Mouse (Mus musculus) midbrain, embryonic 11.5 days (tissue): ENCODE data around the gene Zfp275. TPM values are rescaled to one million over a fixed set of nuclear protein-coding genes. Genes with fewer than 3 reads are reported as not detected.

Source experiments
- ATAC-seq: fragments of 200-750 bp; cut with Nextera tagmentation; 2 replicates; pipeline ENCODE4 v1.8.0; 2017; ENCODE audit warnings: moderate TSS enrichment, moderate library complexity; ENCODE audit not compliant: low FRiP score
- DNase-seq: peaks from one replicate; pipeline ENCODE4 v3.0.0; 2015; ENCODE audit warnings: low spot score; ENCODE audit errors: missing footprints
- H3K27ac ChIP-seq: fragments of 300-500 bp; sonication (generic); 2 replicates; pipeline ENCODE4 v1.5.1; 2014; ENCODE audit warnings: low read depth, low read length
- H3K27me3 ChIP-seq: fragments of 300-500 bp; sonication (generic); 2 replicates; pipeline ENCODE4 v1.6.1; 2014; ENCODE audit warnings: mild to moderate bottlenecking, low read length, moderate library complexity, mixed read lengths; ENCODE audit not compliant: control insufficient read depth, insufficient read depth
- H3K36me3 ChIP-seq: fragments of 300-500 bp; sonication (generic); 2 replicates; pipeline ENCODE4 v1.6.1; 2014; ENCODE audit warnings: mild to moderate bottlenecking, low read length, moderate library complexity, mixed read lengths; ENCODE audit not compliant: control insufficient read depth, insufficient read depth
- H3K4me1 ChIP-seq: fragments of 300-500 bp; sonication (generic); 2 replicates; pipeline ENCODE4 v1.6.1; 2014; ENCODE audit warnings: low read length; ENCODE audit not compliant: control insufficient read depth, insufficient read depth
- H3K4me2 ChIP-seq: fragments of 300-500 bp; sonication (generic); 2 replicates; pipeline ENCODE4 v1.6.1; 2014; ENCODE audit warnings: mild to moderate bottlenecking, moderate library complexity
- H3K4me3 ChIP-seq: fragments of 300-500 bp; sonication (generic); 2 replicates; pipeline ENCODE4 v1.5.1; 2014; ENCODE audit warnings: low read depth, low read length
- H3K9ac ChIP-seq: fragments of 300-500 bp; sonication (generic); 2 replicates; pipeline ENCODE4 v1.6.1; 2014; ENCODE audit warnings: low read length
- H3K9me3 ChIP-seq: fragments of 300-500 bp; sonication (generic); 2 replicates; pipeline ENCODE4 v1.6.1; 2016; ENCODE audit warnings: low read length; ENCODE audit not compliant: control insufficient read depth
- WGBS: fragments of 180-500 bp; shearing (Covaris S2); extraction: QIAGEN DNeasy Blood & Tissue Kit; methylation state at CpG from one replicate; pipeline ENCODE4 v1.1.7; 2014; 5-methylcytosine and 5-hydroxymethylcytosine counted together
- polyA plus RNA-seq: library from polyadenylated mRNA; unstranded; fragments of >200 nt; fragmentation: Nextera tagmentation; extraction: Ambion mirVana; gene quantifications from 2 replicates; pipeline ENCODE4 v1.2.1, GENCODE M21; 2014

Gene Zfp275
- polyA plus RNA-seq, 1 experiment from 2014 or later, result 15.9 TPM

DNA sequence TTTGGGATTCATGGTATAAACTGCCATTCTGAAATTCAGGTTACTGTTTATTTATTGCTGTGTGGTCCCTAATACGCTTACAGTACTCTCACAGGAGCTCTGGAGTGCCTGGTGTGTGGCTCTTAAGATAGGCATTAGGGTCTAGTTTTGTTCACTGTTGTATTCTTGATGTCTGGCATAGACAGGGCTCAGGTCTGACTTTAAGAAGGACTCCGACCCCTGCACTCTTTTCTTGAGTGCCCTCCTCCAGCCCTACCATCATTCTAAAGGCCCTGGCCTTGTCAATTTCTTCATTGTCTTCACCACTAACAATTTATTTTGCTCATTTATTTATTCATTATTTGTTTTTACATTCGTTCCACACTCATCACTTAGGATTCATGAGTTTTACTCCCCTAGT is 353 bp upstream of the Zfp275 start:
- Histone ChIP-seq H3K27me3 (peaks cover 2% of the 10 kb centered on the region; the same call in 1 of the 2 replicates), H3K4me2 (peak overlapping the region; percentile 55; the same call in 1 of the 2 replicates), H3K27ac (no peak overlapping the region), H3K4me3 (peak overlapping the region; percentile 54), H3K4me1 (no peaks in the 10 kb centered on the region), H3K9ac (no peak overlapping the region), H3K9me3 (no peaks in the 10 kb centered on the region), H3K36me3 (no peaks in the 10 kb centered on the region)
- ATAC-seq (peak; percentile 15; the same call in 1 of the 2 replicates), DNase-seq (peak; percentile 84)
- WGBS, result 38% methylated on average over 3 of the region's 3 CpGs

- no peaks in the 10 kb centered on the region for H3K9me3 ChIP-seq
- peak overlapping the region; percentile 75 for H3K9ac ChIP-seq
- DNase-seq, result no peak
- 22% methylated on average over 15 of the region's 15 CpGs for WGBS
- ATAC-seq, result peak; percentile 80
- H3K36me3 ChIP-seq, result no peaks in the 10 kb centered on the region
- no peak overlapping the region for H3K27ac ChIP-seq
- peak overlapping the region; percentile 55 for H3K4me2 ChIP-seq
- no peaks in the 10 kb centered on the region for H3K4me1 ChIP-seq
- peak overlapping the region; percentile 54 for H3K4me3 ChIP-seq
- peaks cover 2% of the 10 kb centered on the region; the same call in 1 of the 2 replicates for H3K27me3 ChIP-seq
Observed at GRCm38 (mm10) chrX:73342941-73343735, 717 bp downstream of the Zfp275 start.

DNA sequence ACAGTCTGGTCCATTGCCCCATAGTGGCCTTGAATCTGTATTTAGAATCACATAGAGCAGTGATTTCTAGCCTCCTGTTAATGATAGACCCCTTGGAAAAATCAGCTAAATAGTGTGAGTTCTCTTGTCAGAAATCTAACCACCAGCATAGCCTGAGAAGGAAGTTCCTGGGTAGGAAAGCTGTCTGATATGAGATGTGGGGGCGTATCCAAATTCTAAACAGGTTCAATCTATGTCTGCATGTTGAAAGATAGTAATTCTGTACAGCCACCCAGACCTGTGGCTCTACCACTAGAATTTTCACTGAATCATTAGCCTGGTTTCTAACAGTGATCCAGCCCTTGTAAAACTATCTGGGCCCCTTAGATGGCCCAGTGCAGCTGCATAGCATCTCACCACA is 1.4 kb downstream of the Zfp275 start:
- ATAC-seq (no peak), DNase-seq (no peak)
- no peak overlapping the region for H3K9ac ChIP-seq
- H3K27ac ChIP-seq, result no peak overlapping the region
- H3K36me3 ChIP-seq, result no peaks in the 10 kb centered on the region
- no peaks in the 10 kb centered on the region for H3K9me3 ChIP-seq
- H3K4me3 ChIP-seq, result no peak overlapping the region
- H3K27me3 ChIP-seq, result peaks cover 2% of the 10 kb centered on the region; the same call in 1 of the 2 replicates
- H3K4me2 ChIP-seq, result peak overlapping the region; percentile 55; the same call in 1 of the 2 replicates
- 93% methylated on average over 1 of the region's 1 CpGs for WGBS
- H3K4me1 ChIP-seq, result no peaks in the 10 kb centered on the region

- DNase-seq, result no peak
- Histone ChIP-seq H3K4me2 (no peak overlapping the region), H3K27me3 (peaks cover 2% of the 10 kb centered on the region; the same call in 1 of the 2 replicates), H3K4me3 (no peak overlapping the region), H3K27ac (no peak overlapping the region), H3K4me1 (no peaks in the 10 kb centered on the region), H3K9me3 (no peaks in the 10 kb centered on the region), H3K36me3 (no peaks in the 10 kb centered on the region), H3K9ac (no peak overlapping the region)
- 88% methylated on average over 1 of the region's 1 CpGs for WGBS
- ATAC-seq, result no peak
Observed at GRCm38 (mm10) chrX:73344346-73344745, 1.9 kb downstream of the Zfp275 start.

DNA sequence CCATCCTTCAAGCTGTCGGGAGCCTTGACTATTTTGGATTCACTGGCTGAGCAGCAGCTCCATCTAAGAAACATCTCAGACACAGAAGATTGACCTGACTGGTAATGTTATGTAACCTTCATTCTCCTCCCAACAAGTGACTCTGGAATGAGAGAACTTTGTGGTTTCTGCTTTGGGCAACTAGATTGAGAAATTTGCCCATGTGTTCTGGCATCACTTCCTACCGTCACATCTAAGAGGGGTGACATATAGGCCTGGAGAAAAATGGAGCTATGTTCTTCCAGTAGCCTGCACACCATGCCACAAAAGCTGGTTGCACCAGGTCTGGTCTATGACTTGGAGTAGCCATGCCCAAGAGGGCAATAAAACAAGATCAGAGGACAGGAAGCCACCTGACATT is 13.7 kb downstream of the Zfp275 start:
- no peaks in the 10 kb centered on the region for H3K4me1 ChIP-seq
- no peak for ATAC-seq
- no peak overlapping the region for H3K9ac ChIP-seq
- H3K4me2 ChIP-seq, result no peak overlapping the region
- H3K4me3 ChIP-seq, result no peak overlapping the region
- WGBS, result 95% methylated on average over 2 of the region's 2 CpGs
- no peaks in the 10 kb centered on the region for H3K9me3 ChIP-seq
- no peaks in the 10 kb centered on the region for H3K27me3 ChIP-seq
- peaks cover 12% of the 10 kb centered on the region for H3K36me3 ChIP-seq
- no peak for DNase-seq
- H3K27ac ChIP-seq, result no peak overlapping the region

DNA sequence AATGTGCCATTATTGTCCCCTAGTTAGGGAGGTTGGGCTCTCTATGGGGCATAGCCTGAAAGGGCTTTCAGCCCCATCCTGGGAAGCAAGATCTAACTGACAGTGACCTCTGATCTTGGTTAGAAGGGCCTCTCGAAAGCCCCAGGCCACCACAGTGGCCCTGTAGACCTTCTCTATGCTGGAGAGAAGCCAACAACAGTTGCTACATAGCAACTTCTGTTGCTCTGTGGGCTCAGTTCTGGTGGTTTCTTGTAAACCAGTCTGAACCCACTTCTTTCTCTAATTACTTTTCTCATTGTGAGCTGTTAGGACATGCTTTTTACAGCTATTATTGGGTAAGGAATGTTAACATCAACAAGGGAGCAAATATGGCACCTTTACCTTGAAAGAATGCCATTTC is 14.3 kb downstream of the Zfp275 start:
- no peak for ATAC-seq
- WGBS, result 79% methylated on average over 1 of the region's 1 CpGs
- peaks cover 12% of the 10 kb centered on the region for H3K36me3 ChIP-seq

DNA sequence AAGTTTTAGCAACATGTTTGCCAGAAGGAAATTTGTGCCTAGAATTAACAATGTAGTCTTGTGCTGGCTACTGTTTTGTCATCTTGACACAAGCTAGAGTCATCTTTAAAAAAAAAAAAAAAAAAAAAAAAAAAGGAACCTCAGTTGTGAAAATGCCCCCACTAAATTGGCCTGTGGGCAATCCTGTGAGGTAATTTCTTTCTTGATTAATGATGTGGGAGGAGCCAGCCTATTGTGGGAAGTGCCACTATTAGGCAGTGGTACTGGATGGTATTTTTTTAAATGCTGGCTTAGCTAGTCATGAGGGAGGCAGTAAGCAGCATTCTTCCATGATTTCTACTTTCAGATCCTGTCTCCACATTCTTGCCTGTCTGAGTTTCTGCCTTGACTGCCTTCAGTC is 20.9 kb downstream of the Zfp275 start:
- H3K36me3 ChIP-seq, result no peaks in the 10 kb centered on the region
- no peak overlapping the region for H3K27ac ChIP-seq
- no peak overlapping the region for H3K9ac ChIP-seq
- ATAC-seq, result no peak
- H3K4me2 ChIP-seq, result no peak overlapping the region
- H3K4me3 ChIP-seq, result no peak overlapping the region
- no peak for DNase-seq
- H3K9me3 ChIP-seq, result no peaks in the 10 kb centered on the region
- no peaks in the 10 kb centered on the region for H3K4me1 ChIP-seq
- H3K27me3 ChIP-seq, result no peaks in the 10 kb centered on the region

More for the DNA sequence above, 14.3 kb downstream of the Zfp275 start:
- no peaks in the 10 kb centered on the region for H3K9me3 ChIP-seq
- H3K27ac ChIP-seq, result no peak overlapping the region
- H3K4me2 ChIP-seq, result no peak overlapping the region
- DNase-seq, result no peak
- no peaks in the 10 kb centered on the region for H3K27me3 ChIP-seq
- no peak overlapping the region for H3K9ac ChIP-seq
- H3K4me3 ChIP-seq, result no peak overlapping the region
- no peaks in the 10 kb centered on the region for H3K4me1 ChIP-seq

GRCm38 (mm10) chrX:73384419-73384818 is 42.0 kb downstream of the Zfp275 start:
- no peaks in the 10 kb centered on the region for H3K4me1 ChIP-seq
- 68% methylated on average over 6 of the region's 6 CpGs for WGBS
- H3K27me3 ChIP-seq, result no peaks in the 10 kb centered on the region
- no peaks in the 10 kb centered on the region for H3K36me3 ChIP-seq
- no peaks in the 10 kb centered on the region for H3K9me3 ChIP-seq
- ATAC-seq, result 0 out of 2 replicates have a peak, but pooled peaks have one; percentile 35
- no peak overlapping the region for H3K9ac ChIP-seq
- H3K4me2 ChIP-seq, result no peak overlapping the region
- DNase-seq, result no peak
- H3K4me3 ChIP-seq, result no peak overlapping the region
- H3K27ac ChIP-seq, result no peak overlapping the region

DNA sequence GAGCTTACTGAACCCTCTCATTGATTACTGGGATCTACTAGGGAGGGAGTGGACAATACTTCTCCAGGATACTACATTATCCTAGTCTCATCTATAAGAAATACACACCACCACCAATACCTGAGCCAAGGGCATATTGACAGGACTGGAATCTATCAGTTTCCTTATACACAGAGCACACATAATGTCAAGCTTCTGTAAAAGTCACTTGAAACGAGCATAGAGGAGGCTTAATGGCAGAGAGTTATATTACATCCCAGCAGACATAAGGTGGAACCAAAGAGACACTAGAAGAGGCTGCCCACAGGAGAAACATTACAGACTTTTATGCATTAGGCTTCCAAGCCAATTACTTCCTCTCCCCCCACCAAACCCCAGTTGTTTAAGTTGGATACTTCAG is 42.5 kb downstream of the Zfp275 start:
- Histone ChIP-seq H3K27me3 (no peaks in the 10 kb centered on the region), H3K4me1 (no peaks in the 10 kb centered on the region), H3K4me3 (no peak overlapping the region), H3K27ac (no peak overlapping the region), H3K36me3 (no peaks in the 10 kb centered on the region), H3K9ac (no peak overlapping the region), H3K9me3 (no peaks in the 10 kb centered on the region), H3K4me2 (no peak overlapping the region)
- ATAC-seq (no peak), DNase-seq (no peak)
- WGBS, result 43% methylated on average over 1 of the region's 1 CpGs
